Mouse (Mus musculus) stomach, embryonic 14.5 days (tissue): ENCODE data around the gene Cluh. TPM values are rescaled to one million over a fixed set of nuclear protein-coding genes. Genes with fewer than 3 reads are reported as not detected.

Experiments
- ATAC-seq: fragments of 200-750 bp; cut with Nextera tagmentation; 2 replicates; pipeline ENCODE4 v1.8.0; 2017; ENCODE audit warnings: low read depth, moderate TSS enrichment; ENCODE audit not compliant: insufficient number of reproducible peaks, insufficient read depth, low FRiP score
- H3K27ac ChIP-seq: fragments of 300-500 bp; sonication (generic); 2 replicates; pipeline ENCODE4 v1.5.1; 2014; ENCODE audit warnings: mild to moderate bottlenecking, low read length, moderate library complexity, mixed read lengths
- H3K27me3 ChIP-seq: fragments of 300-500 bp; sonication (generic); 2 replicates; pipeline ENCODE4 v1.6.1; 2014; ENCODE audit warnings: low read length, control low read depth, mixed read lengths; ENCODE audit not compliant: control insufficient read depth, insufficient read depth
- H3K36me3 ChIP-seq: fragments of 300-500 bp; sonication (generic); 2 replicates; pipeline ENCODE4 v1.6.1; 2014; ENCODE audit warnings: mild to moderate bottlenecking, control low read depth, low read length, moderate library complexity, mixed read lengths; ENCODE audit not compliant: control insufficient read depth, insufficient read depth
- H3K4me1 ChIP-seq: fragments of 300-500 bp; sonication (generic); 2 replicates; pipeline ENCODE4 v1.6.1; 2014; ENCODE audit warnings: low read length, control low read depth, mixed read lengths; ENCODE audit not compliant: control insufficient read depth, insufficient read depth
- H3K4me2 ChIP-seq: fragments of 300-500 bp; sonication (generic); replicated peaks from 2 replicates; pipeline ENCODE4 v1.6.1; 2014; ENCODE audit warnings: low read depth, low read length, control low read depth
- H3K4me3 ChIP-seq: fragments of 300-500 bp; sonication (generic); 2 replicates; pipeline ENCODE4 v1.5.1; 2014; ENCODE audit warnings: low read depth, low read length, control low read depth
- H3K9ac ChIP-seq: fragments of 300-500 bp; sonication (generic); replicated peaks from 2 replicates; pipeline ENCODE4 v1.6.1; 2014; ENCODE audit warnings: low read depth, mild to moderate bottlenecking, control low read depth, low read length, moderate library complexity, mixed read lengths
- H3K9me3 ChIP-seq: fragments of 300-500 bp; sonication (generic); 2 replicates; pipeline ENCODE4 v1.6.1; 2016; ENCODE audit warnings: low read depth, low read length, control low read depth; ENCODE audit not compliant: control insufficient read depth
- WGBS: fragments of 180-500 bp; shearing (Covaris S2); extraction: QIAGEN DNeasy Blood & Tissue Kit; methylation state at CpG from one replicate; pipeline ENCODE4 v1.1.7; 2014; 5-methylcytosine and 5-hydroxymethylcytosine counted together
- polyA plus RNA-seq: library from polyadenylated mRNA; unstranded; fragments of >200 nt; fragmentation: Nextera tagmentation; extraction: Ambion mirVana; gene quantifications from 2 replicates; pipeline ENCODE4 v1.2.1, GENCODE M21; 2014

The Cluh gene
- polyA plus RNA-seq, 1 experiment from 2014 or later, result 24.0 TPM

GRCm38 (mm10) chr11:74666776-74667581 is 17.7 kb downstream of the Cluh start:
- Histone ChIP-seq H3K9ac (no peak overlapping the region), H3K9me3 (no peaks in the 10 kb centered on the region), H3K36me3 (peaks cover 58% of the 10 kb centered on the region), H3K4me1 (no peaks in the 10 kb centered on the region), H3K27ac (no peak overlapping the region), H3K4me2 (no peak overlapping the region), H3K4me3 (no peak overlapping the region), H3K27me3 (no peaks in the 10 kb centered on the region)
- no peak for ATAC-seq
- 94% methylated on average over 14 of the region's 14 CpGs for WGBS

DNA sequence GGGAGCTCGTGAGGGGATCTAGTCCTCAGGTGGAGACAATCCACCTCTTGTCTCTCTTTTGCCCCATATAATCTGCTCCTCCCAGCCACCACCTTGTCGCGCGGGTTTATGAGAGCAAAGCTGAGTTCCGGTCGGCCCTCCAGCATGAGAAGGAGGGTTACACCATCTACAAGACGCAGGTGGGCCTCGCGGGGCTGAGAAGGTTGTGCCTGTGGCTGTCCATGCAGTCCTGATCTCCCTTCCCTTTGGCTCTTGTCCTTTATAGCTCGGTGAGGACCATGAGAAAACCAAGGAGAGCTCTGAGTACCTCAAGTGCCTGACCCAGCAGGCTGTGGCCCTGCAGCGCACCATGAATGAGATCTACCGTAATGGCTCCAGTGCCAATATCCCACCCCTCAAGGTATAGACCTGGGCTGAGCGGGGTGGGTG is 18.3 kb downstream of the Cluh start:
- WGBS, result 94% methylated on average over 13 of the region's 13 CpGs
- H3K4me3 ChIP-seq, result no peak overlapping the region
- peaks cover 53% of the 10 kb centered on the region for H3K36me3 ChIP-seq
- H3K9ac ChIP-seq, result no peak overlapping the region
- no peaks in the 10 kb centered on the region for H3K4me1 ChIP-seq
- H3K9me3 ChIP-seq, result no peaks in the 10 kb centered on the region
- no peak for ATAC-seq
- H3K4me2 ChIP-seq, result no peak overlapping the region
- no peak overlapping the region for H3K27ac ChIP-seq
- H3K27me3 ChIP-seq, result no peaks in the 10 kb centered on the region

DNA sequence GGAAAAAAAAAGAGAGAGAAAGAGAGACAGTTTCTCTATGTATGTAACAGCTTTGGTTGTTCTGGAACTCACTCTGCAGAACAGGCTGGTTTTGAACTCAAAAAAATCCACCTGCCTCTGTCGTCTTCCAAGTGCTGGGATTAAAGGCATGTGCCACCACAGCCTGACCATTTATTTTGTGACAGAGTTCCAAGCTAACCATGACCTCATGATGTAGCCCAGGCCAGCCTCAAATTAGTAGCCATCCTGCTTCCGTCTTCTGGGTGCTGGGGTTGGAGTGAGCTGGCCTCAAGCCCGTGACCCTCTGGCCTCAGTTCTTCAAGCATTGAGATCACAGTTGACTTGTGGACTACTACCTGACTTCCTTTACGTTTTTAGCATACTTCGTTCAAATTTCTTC is 19.2 kb downstream of the Cluh start:
- no peaks in the 10 kb centered on the region for H3K27me3 ChIP-seq
- H3K36me3 ChIP-seq, result peaks cover 51% of the 10 kb centered on the region
- H3K4me1 ChIP-seq, result no peaks in the 10 kb centered on the region
- H3K4me2 ChIP-seq, result no peak overlapping the region
- ATAC-seq, result no peak
- H3K4me3 ChIP-seq, result no peak overlapping the region
- H3K27ac ChIP-seq, result no peak overlapping the region
- no peak overlapping the region for H3K9ac ChIP-seq
- no peaks in the 10 kb centered on the region for H3K9me3 ChIP-seq
- 86% methylated on average over 5 of the region's 5 CpGs for WGBS

DNA sequence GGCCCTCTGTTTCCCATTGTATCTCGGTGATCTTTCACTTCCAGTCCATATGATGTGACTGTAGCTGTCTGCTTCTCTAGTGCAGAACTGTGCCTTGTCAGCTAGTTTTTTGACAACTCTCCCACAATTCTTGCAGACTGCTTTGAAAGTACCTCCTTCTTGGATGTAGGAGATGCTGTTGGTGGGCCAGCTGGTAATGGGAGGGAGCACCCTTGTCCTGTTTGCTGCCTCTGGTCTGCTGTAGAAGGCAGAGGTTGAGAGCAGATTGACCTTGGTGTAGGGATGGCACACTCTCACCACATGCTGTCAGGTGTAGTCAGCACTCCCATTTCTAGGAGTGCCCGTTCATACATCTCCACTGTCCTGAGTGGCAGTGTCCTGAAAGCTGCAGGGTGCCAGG is 19.7 kb downstream of the Cluh start:
- 87% methylated on average over 2 of the region's 2 CpGs for WGBS
- no peak overlapping the region for H3K9ac ChIP-seq
- H3K27me3 ChIP-seq, result no peaks in the 10 kb centered on the region
- H3K4me2 ChIP-seq, result no peak overlapping the region
- no peak overlapping the region for H3K4me3 ChIP-seq
- H3K27ac ChIP-seq, result no peak overlapping the region
- no peak for ATAC-seq
- H3K9me3 ChIP-seq, result no peaks in the 10 kb centered on the region
- H3K4me1 ChIP-seq, result no peaks in the 10 kb centered on the region
- peaks cover 51% of the 10 kb centered on the region for H3K36me3 ChIP-seq

DNA sequence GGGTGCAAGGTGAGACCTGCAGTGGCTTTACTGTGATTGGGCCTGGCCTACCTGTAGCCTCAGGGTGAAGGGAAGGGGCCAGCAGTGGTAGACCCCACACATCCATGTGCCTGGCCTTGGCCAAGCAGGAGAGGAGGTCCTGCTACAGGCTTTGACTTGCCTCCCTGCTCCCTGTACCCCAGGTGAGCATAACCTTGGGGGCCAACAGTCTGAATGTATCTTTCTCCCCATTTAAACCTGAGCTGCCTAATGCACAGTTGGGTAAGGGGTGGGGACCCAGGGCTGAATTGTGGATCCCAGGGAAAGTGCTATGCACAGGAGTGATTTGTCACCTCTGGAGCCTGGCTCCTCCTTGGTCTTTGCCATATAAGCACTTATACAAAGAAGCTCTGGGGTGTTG is 20.9 kb downstream of the Cluh start:
- Histone ChIP-seq H3K27ac (no peak overlapping the region), H3K27me3 (no peaks in the 10 kb centered on the region), H3K4me2 (no peak overlapping the region), H3K36me3 (peaks cover 49% of the 10 kb centered on the region), H3K9me3 (no peaks in the 10 kb centered on the region), H3K9ac (no peak overlapping the region), H3K4me3 (no peak overlapping the region), H3K4me1 (no peaks in the 10 kb centered on the region)
- no peak for ATAC-seq

- Histone ChIP-seq H3K4me1 (no peaks in the 10 kb centered on the region), H3K9me3 (no peaks in the 10 kb centered on the region), H3K4me3 (no peak overlapping the region), H3K36me3 (peaks cover 44% of the 10 kb centered on the region), H3K27ac (no peak overlapping the region), H3K9ac (no peak overlapping the region), H3K27me3 (no peaks in the 10 kb centered on the region), H3K4me2 (no peak overlapping the region)
- WGBS, result 89% methylated on average over 1 of the region's 1 CpGs
- no peak for ATAC-seq
These were observed 21.7 kb downstream of the Cluh start for GRCm38 (mm10) chr11:74671013-74671412.

DNA sequence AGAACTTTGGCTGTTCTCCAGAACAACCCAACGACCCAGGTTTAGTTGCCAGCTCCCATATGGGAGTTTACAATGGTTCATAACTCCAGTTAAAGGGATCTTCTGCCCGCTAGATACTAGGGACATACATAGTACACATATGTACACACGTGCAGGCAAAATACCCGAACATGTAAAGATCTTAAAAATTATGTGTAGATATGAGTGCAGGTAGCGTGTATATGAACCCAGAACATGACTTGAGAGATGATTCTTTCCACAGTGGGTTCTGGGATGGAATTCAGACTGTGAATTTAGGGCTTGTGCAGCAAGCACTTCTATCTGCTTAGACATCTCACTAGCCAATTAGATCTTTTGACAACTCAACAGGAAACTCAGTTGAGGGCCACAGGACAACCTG is 22.5 kb downstream of the Cluh start:
- Histone ChIP-seq H3K4me3 (no peak overlapping the region), H3K27ac (no peak overlapping the region), H3K9ac (no peak overlapping the region), H3K36me3 (peaks cover 39% of the 10 kb centered on the region), H3K9me3 (no peaks in the 10 kb centered on the region), H3K4me1 (no peaks in the 10 kb centered on the region), H3K4me2 (no peak overlapping the region), H3K27me3 (no peaks in the 10 kb centered on the region)
- WGBS, result 87% methylated on average over 5 of the region's 5 CpGs
- no peak for ATAC-seq

GRCm38 (mm10) chr11:74672901-74673513 is 23.7 kb downstream of the Cluh start:
- no peak overlapping the region for H3K27ac ChIP-seq
- H3K9ac ChIP-seq, result no peak overlapping the region
- no peaks in the 10 kb centered on the region for H3K9me3 ChIP-seq
- peaks cover 35% of the 10 kb centered on the region for H3K36me3 ChIP-seq
- WGBS, result 83% methylated on average over 6 of the region's 6 CpGs
- ATAC-seq, result no peak
- H3K27me3 ChIP-seq, result no peaks in the 10 kb centered on the region
- no peaks in the 10 kb centered on the region for H3K4me1 ChIP-seq
- no peak overlapping the region for H3K4me3 ChIP-seq
- no peak overlapping the region for H3K4me2 ChIP-seq
